Mouse (Mus musculus) MEL (cell line): ENCODE results near the gene BC024978. TPM values are rescaled to one million over a fixed set of nuclear protein-coding genes. Genes with fewer than 3 reads are reported as not detected.

Source experiments
- DNase-seq: peaks from one replicate; pipeline ENCODE4 v3.0.0; 2011; ENCODE audit warnings: low read depth, low spot score
- H3K27ac ChIP-seq: 2 replicates; pipeline ENCODE4 v1.5.1; 2012; ENCODE audit warnings: low read depth, mild to moderate bottlenecking, control low read depth, low read length, moderate library complexity; ENCODE audit not compliant: control insufficient read depth
- H3K27me3 ChIP-seq, 2 experiments: fragments of 150-350 bp in 1 of 2; sonication (generic) in 1 of 2; 2 replicates each; pipeline ENCODE4 v1.6.1; 2012; ENCODE audit warnings: low read length in 2 of 2, mild to moderate bottlenecking in 2 of 2, improper control_type of control experiment in 1 of 2, moderate library complexity in 1 of 2; ENCODE audit not compliant: insufficient read depth in 2 of 2, control insufficient read depth in 1 of 2
- H3K36me3 ChIP-seq, 2 experiments: 2 replicates each; pipeline ENCODE4 v1.6.1; 2012 to 2014; ENCODE audit warnings: low read length in 2 of 2, improper control_type of control experiment in 1 of 2, inconsistent platforms in 1 of 2, mild to moderate bottlenecking in 1 of 2; ENCODE audit not compliant: insufficient read depth in 2 of 2, control insufficient read depth in 1 of 2
- H3K4me1 ChIP-seq, 2 experiments: fragments of 150-350 bp in 1 of 2; sonication (generic) in 1 of 2; 2 replicates each; pipeline ENCODE4 v1.6.1; 2012; ENCODE audit warnings: low read length in 2 of 2, improper control_type of control experiment in 1 of 2, mild to moderate bottlenecking in 1 of 2; ENCODE audit not compliant: insufficient read depth in 2 of 2, control insufficient read depth in 1 of 2
- H3K4me3 ChIP-seq, 2 experiments: fragments of 150-350 bp in 1 of 2; sonication (generic) in 1 of 2; 2 replicates each; pipeline ENCODE4 v1.5.1; 2012; ENCODE audit warnings: low read depth in 2 of 2, low read length in 2 of 2, mild to moderate bottlenecking in 2 of 2, moderate library complexity in 2 of 2, control low read depth in 1 of 2, improper control_type of control experiment in 1 of 2; ENCODE audit not compliant: control insufficient read depth in 1 of 2, insufficient read depth in 1 of 2
- H3K79me2 ChIP-seq: 2 replicates; pipeline ENCODE4 v1.6.1; 2012; ENCODE audit warnings: mild to moderate bottlenecking, low read length, moderate library complexity; ENCODE audit not compliant: control insufficient read depth, poor library complexity, insufficient read depth
- H3K9ac ChIP-seq: 2 replicates; pipeline ENCODE4 v1.6.1; 2012; ENCODE audit warnings: low read depth, mild to moderate bottlenecking, control low read depth, low read length, moderate library complexity; ENCODE audit not compliant: control insufficient read depth, poor library complexity, severe bottlenecking
- H3K9me3 ChIP-seq: fragments of 150-350 bp; sonication (generic); replicated peaks from 2 replicates; pipeline ENCODE4 v1.6.1; 2012; ENCODE audit warnings: mild to moderate bottlenecking, low read length, improper control_type of control experiment, moderate library complexity; ENCODE audit not compliant: insufficient read depth
- BHLHE40 ChIP-seq: IDR thresholded peaks from 2 replicates; pipeline ENCODE4 v1.6.1; 2012; ENCODE audit warnings: low read depth, mild to moderate bottlenecking, inconsistent platforms, low read length, improper control_type of control experiment, borderline replicate concordance
- CHD1 ChIP-seq: IDR thresholded peaks from 2 replicates; pipeline ENCODE4 v1.6.1; 2012; ENCODE audit warnings: low read depth, mild to moderate bottlenecking, inconsistent platforms, low read length, improper control_type of control experiment
- CTCF ChIP-seq, 3 experiments: IDR thresholded peaks in 2 of 3; conservative IDR thresholded peaks in 1 of 3; 2 replicates each; pipeline ENCODE4 v1.5.1; 2011 to 2012; ENCODE audit warnings: low read length in 3 of 3, low read depth in 2 of 3, mild to moderate bottlenecking in 2 of 3, improper control_type of control experiment in 1 of 3, inconsistent platforms in 1 of 3, mixed read lengths in 1 of 3, moderate library complexity in 1 of 3; ENCODE audit not compliant: control insufficient read depth in 1 of 3, insufficient read depth in 1 of 3, poor library complexity in 1 of 3, severe bottlenecking in 1 of 3
- E2F4 ChIP-seq: IDR thresholded peaks from 2 replicates; pipeline ENCODE4 v1.6.1; 2011; ENCODE audit warnings: low read depth, low read length, improper control_type of control experiment, borderline replicate concordance
- ELF1 ChIP-seq: IDR thresholded peaks from 2 replicates; pipeline ENCODE4 v1.6.1; 2014; ENCODE audit warnings: low read depth, mild to moderate bottlenecking, inconsistent platforms, low read length, improper control_type of control experiment, moderate library complexity
- GATA1 ChIP-seq: IDR thresholded peaks from 2 replicates; pipeline ENCODE4 v1.6.1; 2011; ENCODE audit warnings: low read depth, low read length, improper control_type of control experiment
- HCFC1 ChIP-seq: IDR thresholded peaks from 2 replicates; pipeline ENCODE4 v1.6.1; 2012; ENCODE audit warnings: low read depth, mild to moderate bottlenecking, inconsistent platforms, low read length, improper control_type of control experiment, moderate library complexity
- JUND ChIP-seq: IDR thresholded peaks from 2 replicates; pipeline ENCODE4 v1.6.1; 2011; ENCODE audit warnings: low read depth, mild to moderate bottlenecking, improper control_type of control experiment, low read length
- MAZ ChIP-seq: IDR thresholded peaks from 2 replicates; pipeline ENCODE4 v1.6.1; 2012; ENCODE audit warnings: low read depth, mild to moderate bottlenecking, inconsistent platforms, low read length, improper control_type of control experiment
- MEF2A ChIP-seq: IDR thresholded peaks from 2 replicates; pipeline ENCODE4 v1.6.1; 2014; ENCODE audit warnings: low read depth, mild to moderate bottlenecking, inconsistent platforms, low read length, improper control_type of control experiment; ENCODE audit not compliant: poor library complexity, insufficient replicate concordance, severe bottlenecking; ENCODE audit errors: extremely low read depth
- MYB ChIP-seq: IDR thresholded peaks from 2 replicates; pipeline ENCODE4 v1.6.1; 2011; ENCODE audit warnings: mild to moderate bottlenecking, low read depth, low read length, improper control_type of control experiment
- POLR2A ChIP-seq, 2 experiments: IDR thresholded peaks; 2 replicates each; pipeline ENCODE4 v1.6.1; 2011 to 2012; ENCODE audit warnings: low read length in 2 of 2, mild to moderate bottlenecking in 2 of 2, control low read depth in 1 of 2, improper control_type of control experiment in 1 of 2, low read depth in 1 of 2, moderate library complexity in 1 of 2; ENCODE audit not compliant: control insufficient read depth in 1 of 2, insufficient read depth in 1 of 2, poor library complexity in 1 of 2
- POLR2AphosphoS2 ChIP-seq: IDR thresholded peaks from 2 replicates; pipeline ENCODE4 v1.6.1; 2011; ENCODE audit warnings: low read length, improper control_type of control experiment
- POLR2AphosphoS5 ChIP-seq: IDR thresholded peaks from 2 replicates; pipeline ENCODE4 v1.6.1; 2012; ENCODE audit warnings: low read depth, borderline replicate concordance, mild to moderate bottlenecking, inconsistent platforms, low read length, moderate library complexity, mixed read lengths
- RAD21 ChIP-seq: IDR thresholded peaks from 2 replicates; pipeline ENCODE4 v1.6.1; 2011; ENCODE audit warnings: mild to moderate bottlenecking, low read depth, low read length, improper control_type of control experiment
- SIN3A ChIP-seq: IDR thresholded peaks from 2 replicates; pipeline ENCODE4 v1.6.1; 2012; ENCODE audit warnings: low read length, improper control_type of control experiment, inconsistent platforms
- SMC3 ChIP-seq: IDR thresholded peaks from 2 replicates; pipeline ENCODE4 v1.6.1; 2011; ENCODE audit warnings: low read depth, low read length, improper control_type of control experiment
- TAL1 ChIP-seq: IDR thresholded peaks from 2 replicates; pipeline ENCODE4 v1.6.1; 2012; ENCODE audit warnings: mild to moderate bottlenecking, inconsistent platforms, low read length, moderate library complexity, mixed read lengths
- TBP ChIP-seq: IDR thresholded peaks from 2 replicates; pipeline ENCODE4 v1.8.0; 2011; ENCODE audit warnings: low read depth, low read length, improper control_type of control experiment
- UBTF ChIP-seq: IDR thresholded peaks from 2 replicates; pipeline ENCODE4 v1.6.1; 2012; ENCODE audit warnings: low read depth, mild to moderate bottlenecking, inconsistent platforms, low read length, improper control_type of control experiment, moderate library complexity, borderline replicate concordance; ENCODE audit not compliant: insufficient read depth
- USF1 ChIP-seq: IDR thresholded peaks from 2 replicates; pipeline ENCODE4 v1.6.1; 2014; ENCODE audit warnings: low read depth, mild to moderate bottlenecking, inconsistent platforms, low read length, improper control_type of control experiment, moderate library complexity
- ZC3H11A ChIP-seq: IDR thresholded peaks from 2 replicates; pipeline ENCODE4 v1.6.1; 2012; ENCODE audit warnings: low read depth, mild to moderate bottlenecking, inconsistent platforms, low read length, improper control_type of control experiment
- ZNF384 ChIP-seq: IDR thresholded peaks from 2 replicates; pipeline ENCODE4 v1.6.1; 2012; ENCODE audit warnings: low read depth, mild to moderate bottlenecking, inconsistent platforms, low read length, improper control_type of control experiment
- polyA plus RNA-seq, 2 experiments: library from polyadenylated mRNA; stranded (reverse) in 1 of 2; unstranded in 1 of 2; fragments of >175 nt in 1 of 2; fragments of >200 nt in 1 of 2; gene quantifications; 2 replicates each; pipeline versions ENCODE4 v1.2.1 to v1.2.4; 2012; ENCODE audit warnings: low replicate concordance in 2 of 2, low read depth in 1 of 2; ENCODE audit not compliant: insufficient read length in 2 of 2, insufficient read depth in 1 of 2, missing spikeins in 1 of 2
- total RNA-seq: library from RNA; depleted of rRNA; stranded (reverse); fragments of 300-350 nt; gene quantifications from 2 replicates; pipeline ENCODE4 v1.2.3, GENCODE M21; 2012

BC024978 gene
- total and polyA plus RNA-seq, 3 experiments, result 2.1 to 7.1 TPM; not detected in 1

GRCm38 (mm10) chr7:27163450-27163805 is 32.2 kb upstream of the BC024978 start:
- TF ChIP-seq CHD1 (no peak), CTCF (IDR thresholded peaks at IDR 0.05 in 2 of 3, conservative IDR thresholded peaks at IDR 0.05 in 1 of 3; ENCODE audit: control insufficient read depth in 1 of 3, insufficient read depth in 1 of 3, low read depth in 2 of 3, low read length in 3 of 3, poor library complexity in 1 of 3, severe bottlenecking in 1 of 3) (no peak), ZNF384 (no peak), JUND (no peak), MYB (no peak), ZC3H11A (no peak), RAD21 (no peak), MAZ (no peak), ELF1 (no peak), POLR2A (IDR thresholded peaks at IDR 0.05; ENCODE audit: control insufficient read depth in 1 of 2, insufficient read depth in 1 of 2, low read depth in 1 of 2, low read length in 2 of 2, poor library complexity in 1 of 2) (no peak), SMC3 (no peak)
- Histone ChIP-seq H3K4me1 (peaks cover 7 to 10% of the 10 kb centered on the region in 2 experiments; a peak in 3 of 4 replicates), H3K9ac (no peak overlapping the region), H3K27me3 (no peaks in the 10 kb centered on the region), H3K4me3 (no peak overlapping the region), H3K36me3 (peaks cover 0 to 3% of the 10 kb centered on the region in 2 experiments; a peak in 1 of 4 replicates), H3K79me2 (peaks cover 11% of the 10 kb centered on the region), H3K27ac (no peak overlapping the region), H3K9me3 (no peaks in the 10 kb centered on the region)
- no peak for DNase-seq

DNA sequence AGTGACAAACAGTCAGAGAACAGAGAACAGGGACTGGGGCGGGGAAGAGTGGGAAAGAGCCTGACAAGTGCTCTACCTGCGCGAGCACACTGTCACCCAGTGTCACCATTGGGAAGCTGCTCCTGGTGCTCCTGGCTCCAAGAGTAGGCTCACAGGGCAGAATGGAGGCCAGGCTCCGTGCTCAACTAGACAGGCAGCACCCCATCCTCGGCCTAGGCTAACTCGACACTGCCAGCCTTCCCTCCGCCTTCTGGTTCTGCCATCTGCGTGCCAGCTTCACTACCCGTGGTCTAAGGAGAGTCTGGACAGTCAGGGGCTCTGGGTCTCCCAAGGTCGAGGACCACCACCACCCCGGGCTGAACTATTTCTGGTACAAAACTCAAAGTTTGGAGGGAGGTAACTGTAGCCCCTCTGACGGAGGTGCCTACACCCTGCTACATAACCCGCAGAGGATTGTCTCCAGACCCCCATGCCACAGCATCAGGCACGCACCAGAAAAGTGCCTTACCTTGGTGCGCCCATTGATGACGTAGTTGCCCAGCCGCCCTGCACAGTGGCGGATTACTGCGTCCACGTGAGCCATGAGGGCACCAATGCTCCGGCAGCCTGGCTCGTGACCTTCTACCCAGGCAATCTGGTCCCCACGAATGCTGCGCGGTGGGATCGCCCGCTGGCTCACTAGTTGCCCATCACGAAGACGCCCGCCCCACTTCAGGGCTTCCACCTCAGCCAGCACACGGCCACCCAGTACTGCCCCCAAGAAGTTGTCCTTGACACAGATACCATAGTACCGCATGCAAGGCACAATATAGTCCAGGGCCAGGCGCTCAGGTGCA is 31.3 kb upstream of the BC024978 start:
- Histone ChIP-seq H3K36me3 (peaks cover 0 to 3% of the 10 kb centered on the region in 2 experiments; a peak in 1 of 4 replicates), H3K4me3 (no peak overlapping the region), H3K4me1 (peaks cover 7 to 10% of the 10 kb centered on the region in 2 experiments; a peak in 3 of 4 replicates), H3K27me3 (no peaks in the 10 kb centered on the region), H3K27ac (no peak overlapping the region), H3K9ac (no peak overlapping the region), H3K9me3 (no peaks in the 10 kb centered on the region), H3K79me2 (peaks cover 11% of the 10 kb centered on the region)
- TF ChIP-seq UBTF, result no peak
- TF ChIP-seq POLR2AphosphoS2, result no peak
- no peak for TF ChIP-seq GATA1
- no peak for TF ChIP-seq JUND
- no peak for TF ChIP-seq BHLHE40
- no peak for TF ChIP-seq HCFC1
- no peak for TF ChIP-seq E2F4
- no peak for TF ChIP-seq POLR2AphosphoS5
- TF ChIP-seq SIN3A, result no peak
- no peak for TF ChIP-seq TAL1
- no peak for TF ChIP-seq MEF2A
- no peak for TF ChIP-seq TBP
- no peak for TF ChIP-seq CHD1
- TF ChIP-seq USF1, result no peak
- TF ChIP-seq ZNF384, result no peak
- DNase-seq, result no peak
